Mouse (Mus musculus) spleen, embryonic (tissue): ENCODE measurements around the gene Vmn2r46.
"Not testable (repeated sequence)": the region's sequence is repeated elsewhere in the genome, so short reads cannot be mapped to it uniquely, and the experiment has no call there.

ENCODE experiments used
- CTCF ChIA-PET: fragments of 350-600 bp; sonication (Branson Sonifier 250); formaldehyde crosslinking; loops from one replicate; lab custom pipeline; 2022; lab: Charles Lee

The Vmn2r46 gene

GRCm38 (mm10) chr7:9770471-9770870 lies at the start of gene Vmn2r46:
Gene Vmn2r46, minus strand, starts transcription at chr7:9770571.
- CTCF ChIA-PET, result not testable (repeated sequence)
